Mouse (Mus musculus) ES-E14 (cell line): ENCODE results near the gene Anks1b.

Experiments used
- CHD2 ChIP-seq: IDR thresholded peaks from 2 replicates; pipeline ENCODE4 v1.6.1; 2014; ENCODE audit warnings: mild to moderate bottlenecking, low read depth, low read length, inconsistent platforms
- MAFK ChIP-seq: IDR thresholded peaks from 2 replicates; pipeline ENCODE4 v1.6.1; 2014; ENCODE audit warnings: mild to moderate bottlenecking, low read depth, low read length, inconsistent platforms; ENCODE audit not compliant: insufficient read depth

DNA sequence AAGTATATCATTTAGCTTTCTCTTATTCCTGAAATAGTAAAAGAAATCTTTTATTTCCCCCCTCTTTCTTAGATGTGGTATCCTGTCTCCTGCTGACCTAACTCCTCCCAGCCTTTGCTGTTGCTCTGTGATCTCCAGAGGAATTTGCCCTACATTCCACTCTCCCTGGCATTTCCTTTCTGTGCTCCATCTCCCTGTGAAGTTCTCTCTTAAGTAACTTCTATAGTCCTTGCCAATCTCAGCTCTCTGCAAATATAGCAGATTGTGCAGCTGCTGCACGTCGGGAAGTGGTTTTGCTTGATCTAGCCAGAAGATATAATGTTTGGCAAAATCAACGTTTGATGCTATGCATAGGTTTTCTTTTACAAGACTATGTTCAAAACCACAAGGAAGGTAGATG is 673.3 kb downstream of the Anks1b start:
- TF ChIP-seq MAFK = no peak
- no peak for TF ChIP-seq CHD2
